Mouse (Mus musculus): ENCODE results near the gene Sh3gl3. TPM values are rescaled to one million over a fixed set of nuclear protein-coding genes. Genes with fewer than 3 reads are reported as not detected.

The Sh3gl3 gene
- polyA plus RNA-seq, 1 experiment from 2014 or later: 44.8 TPM

DNA sequence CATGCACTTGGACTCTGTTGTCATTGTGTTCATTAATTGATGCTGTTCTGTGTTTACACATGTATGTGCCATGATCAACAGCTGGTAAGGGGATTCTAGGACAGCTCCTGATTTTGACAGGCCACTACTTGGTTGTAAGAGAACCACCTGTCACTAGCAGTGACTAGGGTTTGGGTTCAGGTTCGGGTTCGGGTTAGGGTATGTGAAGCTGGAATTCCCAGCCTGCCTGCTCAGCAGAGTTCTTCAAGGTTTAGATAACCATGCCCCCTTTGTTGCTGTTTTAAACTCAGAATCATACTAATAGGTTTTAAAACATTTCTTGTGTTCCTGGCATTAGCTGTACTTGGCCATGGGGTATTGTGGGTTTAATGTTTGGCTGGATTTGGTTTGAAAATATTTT lies 173.1 kb downstream of the Sh3gl3 start:
- Histone ChIP-seq H3K27me3 (no peaks in the 10 kb centered on the region), H3K4me2 (replicated peaks) (no peak overlapping the region), H3K4me1 (replicated peaks) (no peaks in the 10 kb centered on the region), H3K9me3 (no peaks in the 10 kb centered on the region), H3K9ac (replicated peaks) (no peak overlapping the region), H3K36me3 (no peaks in the 10 kb centered on the region), H3K4me3 (replicated peaks) (no peak overlapping the region), H3K27ac (no peak overlapping the region)
- ATAC-seq: no peak
- WGBS: 80% methylated on average over 2 of the region's 2 CpGs

DNA sequence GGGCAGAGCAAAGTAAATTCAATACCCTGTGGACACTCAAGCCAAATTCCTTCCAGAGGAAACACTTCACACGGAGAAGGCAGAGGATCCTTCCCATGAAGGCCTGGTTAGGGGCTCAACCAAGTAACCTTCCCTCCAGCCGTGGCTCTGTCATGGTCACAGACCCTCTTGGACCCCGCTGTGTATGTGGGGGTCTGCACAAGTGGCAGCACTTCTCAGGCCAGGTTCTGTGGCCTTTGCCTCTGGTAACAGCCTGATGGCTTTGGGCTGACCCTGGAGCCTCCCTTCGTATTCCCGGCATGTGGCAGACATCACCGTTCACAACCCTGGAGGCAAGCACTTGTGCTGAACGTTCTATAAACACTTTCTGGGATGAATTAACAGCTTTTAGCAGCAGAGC lies 176.2 kb downstream of the Sh3gl3 start:
- no peaks in the 10 kb centered on the region for H3K36me3 ChIP-seq
- no peak for ATAC-seq
- no peak overlapping the region for H3K4me2 ChIP-seq (replicated peaks)
- H3K27me3 ChIP-seq: no peaks in the 10 kb centered on the region
- no peak overlapping the region for H3K4me3 ChIP-seq (replicated peaks)
- H3K9ac ChIP-seq (replicated peaks): no peak overlapping the region
- WGBS: 92% methylated on average over 7 of the region's 7 CpGs
- H3K4me1 ChIP-seq (replicated peaks): no peaks in the 10 kb centered on the region
- H3K9me3 ChIP-seq: no peaks in the 10 kb centered on the region
- H3K27ac ChIP-seq: no peak overlapping the region

DNA sequence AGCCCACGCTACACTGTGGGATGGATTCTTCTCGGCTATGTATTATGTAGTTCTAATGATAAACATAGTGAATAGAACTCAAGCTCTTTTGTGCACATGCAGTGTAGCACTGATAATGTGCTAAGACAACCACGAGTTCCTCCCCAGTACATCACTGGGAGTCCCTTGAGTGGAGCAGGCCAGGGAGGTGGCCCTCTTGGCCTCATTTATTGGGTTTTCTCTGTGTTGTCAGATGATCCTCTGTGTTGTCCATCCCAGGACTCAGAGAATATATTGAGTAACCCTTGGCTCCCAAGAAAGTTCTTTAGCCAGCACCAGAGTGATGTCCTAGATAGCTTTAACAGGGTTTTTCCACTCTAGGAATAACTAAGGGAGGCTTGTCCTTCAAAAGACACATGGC lies 176.8 kb downstream of the Sh3gl3 start:
- ATAC-seq: no peak
- Histone ChIP-seq H3K4me1 (replicated peaks) (no peaks in the 10 kb centered on the region), H3K4me3 (replicated peaks) (no peak overlapping the region), H3K9ac (replicated peaks) (no peak overlapping the region), H3K36me3 (no peaks in the 10 kb centered on the region), H3K4me2 (replicated peaks) (no peak overlapping the region), H3K9me3 (no peaks in the 10 kb centered on the region), H3K27ac (no peak overlapping the region), H3K27me3 (no peaks in the 10 kb centered on the region)
- WGBS: 78% methylated on average over 3 of the region's 3 CpGs

Other genes with a start within 250 kb of the Sh3gl3 start
- gene Hdgfl3, start 239.4 kb upstream of the Sh3gl3 start, polyA plus RNA-seq (2015; fragmentation: Nextera tagmentation; extraction: Ambion mirVana): 65.7 and 66.2 TPM in 2 replicates
- gene Bnc1, start 181.5 kb upstream of the Sh3gl3 start, polyA plus RNA-seq (2015; fragmentation: Nextera tagmentation; extraction: Ambion mirVana): 0.05 TPM in 1 of 2 replicates, not detected in the other
- 0.22 and 0.32 TPM in 2 replicates for gene Adamtsl3, start 161.9 kb downstream of the Sh3gl3 start, polyA plus RNA-seq (2015; fragmentation: Nextera tagmentation; extraction: Ambion mirVana)